Mouse (Mus musculus) brain, embryonic 14.5 days (tissue): Measurements from ENCODE around the gene Actg1. TPM values are rescaled to one million over a fixed set of nuclear protein-coding genes. Genes with fewer than 3 reads are reported as not detected.
"Not testable (repeated sequence)": the region's sequence is repeated elsewhere in the genome, so short reads cannot be mapped to it uniquely, and the experiment has no call there.

ENCODE experiments used
- DNase-seq: peaks from one replicate; pipeline ENCODE4 v3.0.0-alpha.2; 2011; ENCODE audit warnings: low read depth
- CTCF ChIP-seq: fragments of 200-500 bp; IDR thresholded peaks from 2 replicates; pipeline ENCODE4 v1.5.1; 2012; ENCODE audit warnings: inconsistent platforms, mild to moderate bottlenecking, moderate library complexity, borderline replicate concordance; ENCODE audit not compliant: insufficient read depth, insufficient read length; ENCODE audit errors: extremely low read depth
- POLR2A ChIP-seq: fragments of 200-500 bp; IDR thresholded peaks from 2 replicates; pipeline ENCODE4 v1.6.1; 2012; ENCODE audit warnings: mild to moderate bottlenecking, inconsistent platforms, borderline replicate concordance; ENCODE audit not compliant: poor library complexity, insufficient read depth, insufficient read length, severe bottlenecking; ENCODE audit errors: extremely low read depth
- polyA plus RNA-seq: library from polyadenylated mRNA; depleted of rRNA; stranded (reverse); fragments of >200 nt; gene quantifications from 2 replicates; pipeline ENCODE4 v1.2.3, GENCODE M21; 2012

Actg1 gene
- polyA plus RNA-seq, 1 experiment, result 3,108 TPM

- DNase-seq, result peak; percentile 95
- TF ChIP-seq CTCF (no peak), POLR2A (no peak)
These were observed 9.6 kb upstream of the Actg1 start for GRCm38 (mm10) chr11:120357791-120358401.

- DNase-seq, result no peak
- no peak for TF ChIP-seq CTCF
These were observed 8.6 kb upstream of the Actg1 start for GRCm38 (mm10) chr11:120356900-120357299.

GRCm38 (mm10) chr11:120356319-120356840, 8.0 kb upstream of the Actg1 start:
- no peak for TF ChIP-seq POLR2A
- peak; percentile 27; the same call in 1 of the 2 replicates for TF ChIP-seq CTCF
- no peak for DNase-seq

- TF ChIP-seq CTCF (no peak), POLR2A (no peak)
These were observed 7.1 kb upstream of the Actg1 start for GRCm38 (mm10) chr11:120355277-120356039.

GRCm38 (mm10) chr11:120354304-120355276, 6.2 kb upstream of the Actg1 start:
- no peak for TF ChIP-seq POLR2A
- TF ChIP-seq CTCF, result no peak
- no peak for DNase-seq

More at GRCm38 (mm10) chr11:120355277-120356039, 7.1 kb upstream of the Actg1 start:
- no peak for DNase-seq

GRCm38 (mm10) chr11:120353500-120354303, 5.4 kb upstream of the Actg1 start:
- TF ChIP-seq CTCF (peak; percentile 52), POLR2A (no peak)
- DNase-seq, result no peak

- DNase-seq, result peak; percentile 83
- TF ChIP-seq POLR2A, result no peak
- TF ChIP-seq CTCF, result no peak
These were observed 4.4 kb upstream of the Actg1 start for GRCm38 (mm10) chr11:120352571-120353290.

- not testable (repeated sequence) for DNase-seq
These were observed 3.7 kb upstream of the Actg1 start for GRCm38 (mm10) chr11:120352093-120352350.

GRCm38 (mm10) chr11:120351250-120352092, 3.1 kb upstream of the Actg1 start:
- no peak for TF ChIP-seq POLR2A
- TF ChIP-seq CTCF, result no peak
- DNase-seq, result no peak

- no peak for DNase-seq
- TF ChIP-seq CTCF, result no peak
- no peak for TF ChIP-seq POLR2A
These were observed 2.4 kb upstream of the Actg1 start for GRCm38 (mm10) chr11:120350711-120351110.
